Mouse (Mus musculus): Measurements from ENCODE around the gene Upk1a. TPM values are rescaled to one million over a fixed set of nuclear protein-coding genes. Genes with fewer than 3 reads are reported as not detected.

Upk1a gene
- total RNA-seq, 2 experiments from 2014 or later: 0.20 TPM; not detected in 1

Small RNA genes lying within 50 kb of the gene (microRNA-seq; reads per million reads assigned to microRNA genes)
- gene Mir3569: 0.92 to 1.2 reads per million in 2 experiments

Other genes starting within 250 kb of the Upk1a start
- gene Tyrobp, start 199.1 kb downstream of the Upk1a start, total RNA-seq (2021): 10 to 100 TPM; 28.8 to 31.4 TPM
- gene Hcst, start 193.0 kb downstream of the Upk1a start, total RNA-seq (2021): 1 to 10 TPM in 1 of 2 experiments, under 1 TPM in 1; 0.98 to 1.0 TPM
- gene Nfkbid, start 191.1 kb downstream of the Upk1a start, total RNA-seq (2021): 1 to 10 TPM; 2.9 to 3.0 TPM
- gene Aplp1, start 167.3 kb downstream of the Upk1a start, total RNA-seq (2021): 1,000 to 10,000 TPM; 1,227 to 1,377 TPM
- 10 to 100 TPM; 15.3 to 16.4 TPM for gene Kirrel2, start 155.2 kb downstream of the Upk1a start, total RNA-seq (2021)
- 1 to 10 TPM; 1.8 to 2.2 TPM for gene Nphs1, start 154.5 kb downstream of the Upk1a start, total RNA-seq (2021)
- not detected for gene Prodh2, start 119.2 kb downstream of the Upk1a start, total RNA-seq (2021)
- 100 to 1,000 TPM; 103 to 132 TPM for gene Arhgap33, start 77.8 kb downstream of the Upk1a start, total RNA-seq (2021)
- gene Hspb6, start 60.7 kb downstream of the Upk1a start, total RNA-seq (2021): 1 to 10 TPM; 3.4 to 4.3 TPM
- 1 to 10 TPM; 3.5 to 3.6 TPM for gene Proser3, start 60.5 kb downstream of the Upk1a start, total RNA-seq (2021)
- 10 to 100 TPM; 36.8 to 44.9 TPM for gene Lin37, start 53.0 kb downstream of the Upk1a start, total RNA-seq (2021)
- 10 to 100 TPM; 69.8 to 72.5 TPM for gene U2af1l4, start 49.5 kb downstream of the Upk1a start, total RNA-seq (2021)
- 1 to 10 TPM; 6.8 to 8.8 TPM for gene Gm49396, start 49.5 kb downstream of the Upk1a start, total RNA-seq (2021)
- 10 to 100 TPM; 76.0 to 92.1 TPM for gene Psenen, start 49.2 kb downstream of the Upk1a start, total RNA-seq (2021)
- 1 to 10 TPM; 4.7 to 5.2 TPM for gene Igflr1, start 47.4 kb downstream of the Upk1a start, total RNA-seq (2021)
- 10 to 100 TPM; 39.1 to 57.1 TPM for gene Kmt2b, start 24.1 kb downstream of the Upk1a start, total RNA-seq (2021)
- gene Zbtb32, start 13.9 kb downstream of the Upk1a start, total RNA-seq (2021): not detected
- 100 to 1,000 TPM; 631 to 741 TPM for gene Cox6b1, start 13.3 kb upstream of the Upk1a start, total RNA-seq (2021)
- gene Etv2, start 23.0 kb upstream of the Upk1a start, total RNA-seq (2021): not detected
- gene Rbm42, start 37.5 kb upstream of the Upk1a start, total RNA-seq (2021): 10 to 100 TPM; 75.3 to 81.5 TPM
- 1 to 10 TPM; 4.2 to 6.6 TPM for gene Haus5, start 52.1 kb upstream of the Upk1a start, total RNA-seq (2021)
- gene Pmis2, start 58.8 kb upstream of the Upk1a start, total RNA-seq (2021): not detected
- not detected for gene 2200002J24Rik, start 86.1 kb upstream of the Upk1a start, total RNA-seq (2021)
- 1 to 10 TPM in 1 of 2 experiments, under 1 TPM in 1; 0.74 to 1.1 TPM for gene Atp4a, start 99.4 kb upstream of the Upk1a start, total RNA-seq (2021)
- 100 to 1,000 TPM; 116 to 132 TPM for gene Tmem147, start 116.7 kb upstream of the Upk1a start, total RNA-seq (2021)
- gene Gapdhs, start 130.8 kb upstream of the Upk1a start, total RNA-seq (2021): not detected
- 1 to 10 TPM; 7.5 to 7.7 TPM for gene Sbsn, start 138.6 kb upstream of the Upk1a start, total RNA-seq (2021)
- 1 to 10 TPM in 1 of 2 experiments, under 1 TPM in 1; 0.66 to 1.3 TPM for gene Dmkn, start 150.9 kb upstream of the Upk1a start, total RNA-seq (2021)
- not detected for gene Krtdap, start 175.0 kb upstream of the Upk1a start, total RNA-seq (2021)
- gene Ffar2, start 210.9 kb upstream of the Upk1a start, total RNA-seq (2021): not detected
- not detected for gene Ffar3, start 243.3 kb upstream of the Upk1a start, total RNA-seq (2021)
- not detected for gene Ffar1, start 248.7 kb upstream of the Upk1a start, total RNA-seq (2021)